8 mouse cellular contexts compared by ENCODE assay signal in the genomic region with DNA sequence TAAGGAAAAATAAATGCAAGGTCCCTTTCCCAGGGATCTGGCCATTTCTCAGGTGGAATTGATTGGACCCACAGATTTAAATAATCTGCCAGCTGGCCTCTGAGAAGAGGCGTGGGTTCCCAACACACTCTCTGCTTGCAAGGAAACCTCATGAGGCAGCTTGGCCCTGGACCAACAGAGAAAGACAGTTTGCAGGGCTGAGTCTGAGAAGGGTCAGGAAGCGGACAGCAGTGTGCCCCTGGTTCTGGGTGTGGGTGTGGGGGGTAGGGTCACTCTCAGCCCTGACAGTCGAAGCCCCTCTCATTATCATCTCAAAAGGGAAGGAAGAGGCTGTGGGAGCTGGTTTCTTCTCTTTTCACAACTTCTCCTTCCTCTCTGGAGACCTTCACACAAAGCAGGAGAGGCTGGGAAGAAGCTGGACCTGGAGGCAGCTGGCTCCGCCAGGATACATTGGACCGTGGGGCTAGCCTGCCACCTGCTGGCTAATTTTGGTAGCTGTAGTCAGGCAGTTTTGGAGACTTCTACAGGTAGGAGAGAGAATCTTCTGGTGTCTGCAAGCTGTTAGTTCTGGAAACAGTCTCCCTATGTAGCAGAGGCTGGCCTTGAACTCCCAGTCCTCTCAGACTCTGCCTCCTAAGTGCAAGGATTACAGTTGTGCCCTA. TPM values are rescaled to one million over a fixed set of nuclear protein-coding genes. Genes with fewer than 3 reads are reported as not detected.
DNase-seq lines count a peak whose midpoint lies in the region; ATAC-seq and TF ChIP-seq lines count a peak whose summit lies in the region.

No protein-coding gene starts in this region.

- peak; percentile 58 for ATAC-seq in lung, embryonic 15.5 days (ENCODE audit: borderline replicate concordance, extremely low read depth, low FRiP score, low TSS enrichment)

- no peak overlapping the region for H3K4me2 ChIP-seq in lung, embryonic 15.5 days

- WGBS in cerebellum, adult 2 months = 36% methylated on average over 5 of the region's 5 CpGs
- WGBS in lung, embryonic 15.5 days = 16% methylated on average over 5 of the region's 5 CpGs

- H3K27ac ChIP-seq in cerebellum, adult 2 months (ENCODE audit: insufficient read depth, low read length) = no peak overlapping the region
- H3K27ac ChIP-seq in lung, embryonic 15.5 days = no peak overlapping the region

- H3K27me3 ChIP-seq in cerebellum, adult 2 months (ENCODE audit: control insufficient read depth, insufficient read depth, low read length) = no peaks in the 10 kb centered on the region
- no peaks in the 10 kb centered on the region for H3K27me3 ChIP-seq in lung, embryonic 15.5 days

- H3K9ac ChIP-seq in lung, embryonic 15.5 days = no peak overlapping the region

- no peaks in the 10 kb centered on the region for H3K4me1 ChIP-seq in cerebellum, adult 2 months (ENCODE audit: control insufficient read depth, insufficient read depth, low read length)
- peaks cover 9% of the 10 kb centered on the region; the same call in 1 of the 2 replicates for H3K4me1 ChIP-seq in lung, embryonic 15.5 days

- TF ChIP-seq CTCF in cerebellum, adult 2 months (IDR thresholded peaks at IDR 0.05; ENCODE audit: borderline replicate concordance, insufficient read depth, low read depth, low read length) = peak; percentile 93

- no peak overlapping the region for H3K4me3 ChIP-seq in cerebellum, adult 2 months (replicated peaks; ENCODE audit: insufficient read depth, low read depth, low read length)
- no peak overlapping the region for H3K4me3 ChIP-seq in lung, embryonic 15.5 days

- TF ChIP-seq POLR2A in cerebellum, adult 2 months (IDR thresholded peaks at IDR 0.05; ENCODE audit: borderline replicate concordance, insufficient read depth, low read length) = no peak

- DNase-seq in NIH3T3 (ENCODE audit: low read depth) = peak; percentile 95
- peak; percentile 70 to 86 for DNase-seq in cerebellum, adult 2 months
- peak; percentile 84 for DNase-seq in forelimb bud, embryonic 11.5 days (ENCODE audit: low read depth, low spot score)
- DNase-seq in heart, postnatal 4 days = peak; percentile 91
- DNase-seq in layer of hippocampus, adult 18-20 months (ENCODE audit: low spot score in 2 of 2) = peak; percentile 62 to 88
- DNase-seq in ovary, postnatal 36 days (ENCODE audit: low spot score) = peak; percentile 78
- peak; percentile 79 for DNase-seq in thymus, postnatal 4 days

- no peaks in the 10 kb centered on the region for H3K36me3 ChIP-seq in lung, embryonic 15.5 days

- no peaks in the 10 kb centered on the region for H3K9me3 ChIP-seq in lung, embryonic 15.5 days

RNA-seq across cellular contexts. Expression of a gene that starts 35.0 kb away (rescaled TPM):
- 9.5 and 10.6 TPM in 2 replicates for polyA plus RNA-seq in cerebellum, adult 2 months (2012; rRNA removed)
- under 1 TPM; 0.38 to 0.60 TPM for total RNA-seq in heart, postnatal 4 days (2021)
- total RNA-seq in layer of hippocampus, adult 18-20 months (2021) = 10 to 100 TPM; 16.3 to 16.7 TPM
- polyA plus RNA-seq in lung, embryonic 15.5 days (2015; fragmentation: Nextera tagmentation; extraction: Ambion mirVana) = 2.1 and 2.6 TPM in 2 replicates

Comparison
In these comparisons a context has a peak if more than half of its experiments do, and no peak if none do; other contexts are left out.
1. RNA of a gene that starts 35.0 kb away (total RNA-seq): 16.3 to 16.7 TPM in layer of hippocampus, adult 18-20 months; 0.38 to 0.60 TPM in heart, postnatal 4 days; every median in the first group is over 10 times any median in the second.
2. Peak in every context shown above with its lines, with median percentiles within 50 percentile points of each other: DNase-seq.